Mouse (Mus musculus): ENCODE results near the gene Snapc3.

GRCm38 (mm10) chr4:83514976-83515669 is 97.6 kb downstream of the Snapc3 start:
- peak; percentile 62 for TF ChIP-seq CTCF (IDR thresholded peaks at IDR 0.05; ENCODE audit: low read depth)
- TF ChIP-seq EP300 (optimal IDR thresholded peaks at IDR 0.05) = no peak

All from stomach, postnatal 0 days (tissue).